Mouse (Mus musculus) forebrain, embryonic 11.5 days (tissue): ENCODE results near the gene Tbce. TPM values are rescaled to one million over a fixed set of nuclear protein-coding genes. Genes with fewer than 3 reads are reported as not detected.

ENCODE experiments used
- ATAC-seq: fragments of 200-750 bp; cut with Nextera tagmentation; replicated peaks from 2 replicates; pipeline ENCODE4 v1.8.0; 2017; ENCODE audit warnings: moderate TSS enrichment; ENCODE audit not compliant: low FRiP score
- DNase-seq: peaks from one replicate; pipeline ENCODE4 v3.0.0-alpha.2; 2017; ENCODE audit warnings: low spot score
- H3K27ac ChIP-seq: fragments of 300-500 bp; sonication (generic); 2 replicates; pipeline ENCODE4 v1.5.1; 2014; ENCODE audit warnings: low read depth, low read length
- H3K27me3 ChIP-seq: fragments of 300-500 bp; sonication (generic); 2 replicates; pipeline ENCODE4 v1.6.1; 2014; ENCODE audit warnings: mild to moderate bottlenecking, low read length, mixed read lengths; ENCODE audit not compliant: control insufficient read depth, insufficient read depth
- H3K36me3 ChIP-seq: fragments of 300-500 bp; sonication (generic); 2 replicates; pipeline ENCODE4 v1.6.1; 2014; ENCODE audit warnings: mild to moderate bottlenecking, low read length, moderate library complexity, mixed read lengths; ENCODE audit not compliant: control insufficient read depth, insufficient read depth
- H3K4me1 ChIP-seq: fragments of 300-500 bp; sonication (generic); replicated peaks from 2 replicates; pipeline ENCODE4 v1.6.1; 2014; ENCODE audit warnings: low read length, mixed read lengths; ENCODE audit not compliant: control insufficient read depth, insufficient read depth
- H3K4me2 ChIP-seq: fragments of 300-500 bp; sonication (generic); 2 replicates; pipeline ENCODE4 v1.6.1; 2014; ENCODE audit warnings: low read depth, mild to moderate bottlenecking, low read length, moderate library complexity, mixed read lengths; ENCODE audit not compliant: severe bottlenecking
- H3K4me3 ChIP-seq: fragments of 300-500 bp; sonication (generic); 2 replicates; pipeline ENCODE4 v1.5.1; 2014; ENCODE audit warnings: low read depth, low read length
- H3K9ac ChIP-seq: fragments of 300-500 bp; sonication (generic); 2 replicates; pipeline ENCODE4 v1.6.1; 2014; ENCODE audit warnings: low read length
- H3K9me3 ChIP-seq: fragments of 300-500 bp; sonication (generic); 2 replicates; pipeline ENCODE4 v1.6.1; 2016; ENCODE audit warnings: low read length, mixed read lengths; ENCODE audit not compliant: control insufficient read depth
- WGBS: fragments of 180-500 bp; shearing (Covaris S2); extraction: QIAGEN DNeasy Blood & Tissue Kit; methylation state at CpG from one replicate; pipeline ENCODE4 v1.1.7; 2014; 5-methylcytosine and 5-hydroxymethylcytosine counted together
- polyA plus RNA-seq: library from polyadenylated mRNA; unstranded; fragments of >200 nt; fragmentation: Nextera tagmentation; extraction: Ambion mirVana; gene quantifications from 2 replicates; pipeline ENCODE4 v1.2.1, GENCODE M21; 2014

Tbce gene
- polyA plus RNA-seq, 1 experiment from 2014 or later: 63.8 TPM

- WGBS: 92% methylated on average over 5 of the region's 5 CpGs
- H3K4me3 ChIP-seq: no peak overlapping the region
- H3K4me2 ChIP-seq: no peak overlapping the region
- no peak overlapping the region for H3K9ac ChIP-seq
- H3K4me1 ChIP-seq: no peaks in the 10 kb centered on the region
- H3K27me3 ChIP-seq: no peaks in the 10 kb centered on the region
- ATAC-seq: no peak
- no peak for DNase-seq
- peaks cover 3% of the 10 kb centered on the region; the same call in 1 of the 2 replicates for H3K36me3 ChIP-seq
- H3K27ac ChIP-seq: no peak overlapping the region
- no peaks in the 10 kb centered on the region for H3K9me3 ChIP-seq
These were observed 34.4 kb downstream of the Tbce start for GRCm38 (mm10) chr13:14004999-14005398.

GRCm38 (mm10) chr13:14004086-14004485 is 35.4 kb downstream of the Tbce start:
- Histone ChIP-seq H3K9ac (no peak overlapping the region; the same call in 1 of the 2 replicates), H3K4me3 (no peak overlapping the region), H3K27ac (no peak overlapping the region), H3K4me2 (no peak overlapping the region), H3K9me3 (no peaks in the 10 kb centered on the region), H3K4me1 (no peaks in the 10 kb centered on the region), H3K27me3 (no peaks in the 10 kb centered on the region), H3K36me3 (peaks cover 3% of the 10 kb centered on the region; the same call in 1 of the 2 replicates)
- 82% methylated on average over 4 of the region's 4 CpGs for WGBS
- DNase-seq (no peak), ATAC-seq (no peak)

GRCm38 (mm10) chr13:14002706-14003105 is 36.7 kb downstream of the Tbce start:
- Histone ChIP-seq H3K36me3 (peaks cover 3% of the 10 kb centered on the region), H3K4me2 (no peak overlapping the region), H3K9me3 (no peaks in the 10 kb centered on the region), H3K9ac (no peak overlapping the region), H3K27me3 (no peaks in the 10 kb centered on the region), H3K4me1 (no peaks in the 10 kb centered on the region), H3K4me3 (no peak overlapping the region), H3K27ac (no peak overlapping the region)
- ATAC-seq (no peak), DNase-seq (no peak)
- WGBS: 88% methylated on average over 2 of the region's 2 CpGs

GRCm38 (mm10) chr13:13997476-13997875 is 42.0 kb downstream of the Tbce start:
- H3K9me3 ChIP-seq: no peaks in the 10 kb centered on the region
- no peak overlapping the region for H3K4me2 ChIP-seq
- no peaks in the 10 kb centered on the region for H3K4me1 ChIP-seq
- no peaks in the 10 kb centered on the region for H3K27me3 ChIP-seq
- no peak overlapping the region for H3K9ac ChIP-seq
- ATAC-seq: no peak
- peaks cover 2% of the 10 kb centered on the region; the same call in 1 of the 2 replicates for H3K36me3 ChIP-seq
- WGBS: 93% methylated on average over 5 of the region's 5 CpGs
- no peak overlapping the region for H3K4me3 ChIP-seq
- no peak for DNase-seq
- H3K27ac ChIP-seq: no peak overlapping the region

- Histone ChIP-seq H3K27me3 (no peaks in the 10 kb centered on the region), H3K4me1 (no peaks in the 10 kb centered on the region), H3K9ac (no peak overlapping the region), H3K4me3 (no peak overlapping the region), H3K27ac (no peak overlapping the region), H3K36me3 (no peaks in the 10 kb centered on the region; the same call in 1 of the 2 replicates), H3K4me2 (no peak overlapping the region), H3K9me3 (no peaks in the 10 kb centered on the region)
- 94% methylated on average over 5 of the region's 5 CpGs for WGBS
- DNase-seq (no peak), ATAC-seq (no peak)
These were observed 44.4 kb downstream of the Tbce start for GRCm38 (mm10) chr13:13995046-13995445.

GRCm38 (mm10) chr13:13993041-13993440 is 46.4 kb downstream of the Tbce start:
- ATAC-seq: no peak
- H3K9me3 ChIP-seq: no peaks in the 10 kb centered on the region

GRCm38 (mm10) chr13:13990391-13990790 is 49.0 kb downstream of the Tbce start:
- Histone ChIP-seq H3K4me1 (no peaks in the 10 kb centered on the region), H3K27ac (no peak overlapping the region), H3K27me3 (no peaks in the 10 kb centered on the region), H3K4me3 (no peak overlapping the region), H3K9ac (no peak overlapping the region), H3K4me2 (no peak overlapping the region), H3K9me3 (no peaks in the 10 kb centered on the region), H3K36me3 (no peaks in the 10 kb centered on the region; the same call in 1 of the 2 replicates)
- DNase-seq (no peak), ATAC-seq (no peak)
- WGBS: 71% methylated on average over 2 of the region's 2 CpGs

More at GRCm38 (mm10) chr13:13993041-13993440, 46.4 kb downstream of the Tbce start:
- H3K36me3 ChIP-seq: no peaks in the 10 kb centered on the region; the same call in 1 of the 2 replicates
- no peak overlapping the region for H3K4me3 ChIP-seq
- H3K27ac ChIP-seq: no peak overlapping the region
- no peaks in the 10 kb centered on the region for H3K4me1 ChIP-seq
- 80% methylated on average over 3 of the region's 3 CpGs for WGBS
- H3K27me3 ChIP-seq: no peaks in the 10 kb centered on the region
- no peak overlapping the region for H3K4me2 ChIP-seq
- no peak overlapping the region for H3K9ac ChIP-seq
- DNase-seq: no peak

- H3K27me3 ChIP-seq: no peaks in the 10 kb centered on the region
- 88% methylated on average over 2 of the region's 2 CpGs for WGBS
- H3K9me3 ChIP-seq: no peaks in the 10 kb centered on the region
- no peak overlapping the region for H3K27ac ChIP-seq
- H3K4me3 ChIP-seq: no peak overlapping the region
- no peak for DNase-seq
- no peak for ATAC-seq
- no peak overlapping the region for H3K9ac ChIP-seq
- no peaks in the 10 kb centered on the region for H3K4me1 ChIP-seq
- no peaks in the 10 kb centered on the region; the same call in 1 of the 2 replicates for H3K36me3 ChIP-seq
- H3K4me2 ChIP-seq: no peak overlapping the region
These were observed 50.3 kb downstream of the Tbce start for GRCm38 (mm10) chr13:13989135-13989534.

GRCm38 (mm10) chr13:13983523-13983922 is 55.9 kb downstream of the Tbce start:
- H3K4me1 ChIP-seq: no peaks in the 10 kb centered on the region
- no peaks in the 10 kb centered on the region for H3K9me3 ChIP-seq
- H3K4me2 ChIP-seq: no peak overlapping the region
- ATAC-seq: no peak
- no peak overlapping the region for H3K4me3 ChIP-seq
- no peak for DNase-seq
- H3K36me3 ChIP-seq: no peaks in the 10 kb centered on the region
- 86% methylated on average over 6 of the region's 6 CpGs for WGBS
- H3K27ac ChIP-seq: no peak overlapping the region
- no peaks in the 10 kb centered on the region for H3K27me3 ChIP-seq
- no peak overlapping the region for H3K9ac ChIP-seq
